Mouse (Mus musculus): Measurements from ENCODE around the gene Hs6st3. TPM values are rescaled to one million over a fixed set of nuclear protein-coding genes. Genes with fewer than 3 reads are reported as not detected.
"Not testable (repeated sequence)": the region's sequence is repeated elsewhere in the genome, so short reads cannot be mapped to it uniquely, and the experiment has no call there.

Hs6st3 gene
- total RNA-seq, 2 experiments from 2014 or later: 51.4 to 58.0 TPM

DNA sequence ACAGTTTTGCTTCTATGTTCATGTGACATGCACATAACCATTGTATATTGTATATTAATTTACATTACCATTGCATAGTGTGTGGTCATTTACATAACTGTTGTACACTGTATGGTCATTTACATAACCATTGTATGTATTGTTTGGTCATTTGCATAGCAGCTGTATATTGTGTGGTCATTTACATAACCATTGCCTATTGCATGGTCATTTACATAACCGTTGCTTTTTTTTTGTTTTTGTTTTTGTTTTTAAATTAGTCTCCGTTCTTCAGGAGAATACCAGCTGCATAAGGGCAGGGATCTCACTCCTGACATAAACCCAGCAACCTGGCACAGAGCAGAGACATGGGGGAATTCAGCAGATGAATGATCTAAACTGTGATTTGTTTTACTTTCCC lies 95.5 kb downstream of the Hs6st3 start:
- DNase-seq: no peak
- intact Hi-C loops (cut with DNase I): no loop called here

DNA sequence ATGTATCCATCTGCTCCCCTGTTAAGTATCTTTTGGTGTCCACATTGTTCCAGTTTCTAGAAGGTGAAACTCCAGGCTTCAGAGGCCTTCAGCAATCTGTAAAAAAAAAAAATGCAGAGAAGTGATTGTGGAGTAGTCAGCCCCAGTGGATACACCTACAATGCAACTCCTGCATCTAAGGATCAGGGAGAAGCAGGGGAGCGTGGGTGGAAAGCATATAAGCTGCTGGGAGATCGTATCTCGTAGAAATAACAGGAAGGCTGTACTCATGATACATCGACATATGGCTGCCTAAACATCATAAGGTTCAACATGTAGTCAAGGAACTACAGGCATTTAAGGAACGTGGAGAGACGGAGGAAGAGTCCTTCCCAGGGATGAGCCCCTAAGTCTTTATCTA lies 109.0 kb downstream of the Hs6st3 start:
- intact Hi-C loops (cut with DNase I): no loop called here
- DNase-seq: no peak

DNA sequence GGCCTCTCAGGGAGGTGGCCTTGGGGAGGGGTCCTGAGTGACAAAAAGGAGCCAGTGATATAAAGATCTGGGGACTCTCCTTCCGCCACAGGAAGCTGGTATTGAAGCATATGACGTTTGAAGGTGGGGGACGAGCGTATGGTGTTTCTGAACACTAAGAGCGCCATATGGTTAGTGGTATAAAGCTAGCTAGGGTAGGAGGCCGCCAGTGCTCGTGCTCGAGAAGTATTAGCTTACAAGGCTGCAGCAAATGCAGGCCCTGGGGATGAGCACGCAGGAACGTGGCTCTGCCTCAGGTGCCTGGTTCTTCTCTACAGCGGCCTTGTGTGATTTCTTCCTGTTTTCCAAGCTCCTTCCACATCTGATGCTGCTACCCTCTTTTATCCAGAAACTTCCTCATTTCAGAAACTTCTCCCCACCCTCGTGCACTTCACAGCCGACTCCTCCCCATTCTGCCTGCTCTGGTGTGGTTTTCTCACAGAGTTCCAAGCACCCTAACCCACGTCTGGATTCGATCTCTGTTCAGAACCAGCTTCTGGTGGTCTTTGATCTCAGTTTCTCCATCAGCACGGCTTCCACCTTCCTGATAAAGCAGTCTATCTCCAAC lies 110.0 kb downstream of the Hs6st3 start:
- DNase-seq: no peak
- intact Hi-C loops (cut with DNase I): no loop called here

DNA sequence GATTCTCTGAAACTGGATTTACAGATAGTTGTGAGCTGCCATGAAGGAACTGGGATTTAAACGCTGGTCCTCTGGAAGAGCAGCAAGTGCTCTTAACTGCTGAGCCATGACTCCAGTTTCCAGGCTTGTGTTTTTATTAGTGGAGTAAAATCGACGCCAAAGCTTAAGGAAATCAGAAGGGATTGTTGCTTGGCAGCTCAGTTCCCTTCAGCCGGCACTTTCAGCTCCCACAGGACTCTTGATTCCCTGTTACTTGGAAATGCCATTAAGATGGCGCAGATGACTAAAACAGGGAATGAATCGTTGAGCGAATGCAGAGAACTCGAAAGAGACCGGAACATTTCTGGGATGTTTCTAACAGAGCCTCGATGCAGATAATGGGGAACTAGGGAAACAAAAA lies 112.2 kb downstream of the Hs6st3 start:
- intact Hi-C loops (cut with DNase I): no loop called here

DNA sequence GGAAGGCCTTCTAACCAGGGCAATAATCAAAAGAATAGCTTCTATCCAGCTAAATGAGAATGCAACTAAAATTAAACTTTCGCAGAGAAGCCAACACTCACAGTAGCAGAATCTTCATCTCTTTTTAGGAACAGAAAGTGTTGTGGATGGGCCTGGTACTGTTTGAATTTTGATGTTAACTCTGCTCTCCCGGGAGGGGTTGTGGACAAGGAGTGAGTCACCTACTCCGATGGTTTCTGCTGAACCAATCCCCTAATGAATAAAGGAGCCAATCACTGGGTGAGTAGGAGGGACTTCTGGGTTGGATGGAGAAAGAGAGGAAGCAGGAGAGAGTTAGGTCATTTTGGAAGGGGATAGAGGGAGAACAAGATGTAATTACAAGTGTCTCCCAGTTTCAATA lies 117.3 kb downstream of the Hs6st3 start:
- DNase-seq: no peak
- intact Hi-C loops (cut with DNase I): no loop called here

More for the DNA sequence above, 112.2 kb downstream of the Hs6st3 start:
- no peak for DNase-seq

DNA sequence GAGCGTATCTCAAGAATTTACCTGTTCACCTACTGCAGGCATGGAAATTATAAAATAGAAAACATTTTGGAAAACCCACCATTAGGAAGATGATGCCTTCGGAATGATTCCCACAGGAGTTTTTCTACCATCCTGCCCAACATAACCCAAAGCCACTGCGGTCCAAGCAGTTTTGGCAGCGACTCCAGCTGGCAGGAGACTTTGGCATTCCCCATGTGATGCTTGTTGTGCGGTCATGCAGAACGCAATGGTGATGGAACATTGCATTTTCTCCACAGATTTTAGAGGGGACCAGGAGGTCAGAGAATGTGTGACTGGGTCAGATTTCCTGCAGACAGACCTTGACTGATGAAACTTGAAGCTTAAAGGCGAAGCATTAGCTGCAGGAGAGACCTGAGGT lies 118.9 kb downstream of the Hs6st3 start:
- intact Hi-C loops (cut with DNase I): no loop called here
- DNase-seq: peak; percentile 80

DNA sequence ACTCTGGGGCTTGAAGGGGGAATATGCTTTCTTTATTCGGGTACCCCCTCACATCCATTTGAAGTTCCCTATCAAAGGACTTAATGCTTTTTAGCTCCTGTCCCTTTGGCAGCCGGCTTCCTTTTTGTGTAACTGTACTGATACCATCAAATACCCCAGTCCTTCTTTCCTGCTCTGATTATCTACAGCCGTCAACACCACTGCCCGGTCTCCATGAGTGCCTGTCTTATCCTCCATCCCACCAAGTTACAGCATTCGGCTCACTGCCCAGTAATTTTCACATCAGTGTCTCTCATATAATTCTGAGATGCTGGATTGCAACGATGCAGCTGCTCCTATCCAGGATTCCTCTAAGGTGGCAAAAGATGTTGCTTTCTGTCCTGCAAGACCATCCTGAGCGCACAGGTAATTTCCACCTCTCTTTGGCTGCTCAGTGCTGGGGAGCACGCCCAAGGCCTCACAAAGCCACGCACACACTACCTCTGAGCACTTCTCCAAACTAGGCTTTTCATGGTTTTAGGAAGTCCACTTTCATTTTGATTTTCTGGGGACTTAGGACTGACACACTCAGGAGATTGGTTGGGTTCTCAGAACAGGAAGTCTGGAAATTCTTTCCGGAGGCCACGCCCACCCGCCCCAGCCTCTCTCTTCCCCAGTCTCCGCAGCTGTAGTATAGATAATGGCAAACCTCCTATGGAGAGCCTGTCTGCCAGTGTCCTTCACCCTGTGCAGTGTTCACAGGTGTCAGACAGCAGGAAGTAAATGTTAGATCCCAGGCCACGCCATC lies 122.2 kb downstream of the Hs6st3 start:
- no peak for DNase-seq
- intact Hi-C loops (cut with DNase I): no loop called here

DNA sequence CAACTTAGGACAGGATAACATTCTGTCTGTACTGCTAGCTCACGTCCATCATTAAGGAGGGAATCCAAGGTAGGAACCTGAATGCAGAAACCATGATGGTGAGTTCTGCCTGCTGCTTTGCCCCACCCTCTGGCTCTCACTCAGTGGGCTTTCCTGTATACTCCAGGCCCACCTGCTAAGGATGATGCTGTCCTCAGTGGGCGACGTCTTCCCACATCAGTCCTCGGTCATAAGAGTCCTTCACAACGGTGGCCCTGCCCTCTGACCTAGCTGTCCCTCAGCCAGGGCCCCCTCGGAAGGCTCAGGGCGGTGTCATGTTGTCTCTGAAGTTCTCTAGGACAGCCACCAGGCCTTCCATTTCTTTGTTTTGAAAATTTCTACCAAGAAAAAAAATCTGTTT lies 128.2 kb downstream of the Hs6st3 start:
- DNase-seq: no peak
- intact Hi-C loops (cut with DNase I): no loop called here

DNA sequence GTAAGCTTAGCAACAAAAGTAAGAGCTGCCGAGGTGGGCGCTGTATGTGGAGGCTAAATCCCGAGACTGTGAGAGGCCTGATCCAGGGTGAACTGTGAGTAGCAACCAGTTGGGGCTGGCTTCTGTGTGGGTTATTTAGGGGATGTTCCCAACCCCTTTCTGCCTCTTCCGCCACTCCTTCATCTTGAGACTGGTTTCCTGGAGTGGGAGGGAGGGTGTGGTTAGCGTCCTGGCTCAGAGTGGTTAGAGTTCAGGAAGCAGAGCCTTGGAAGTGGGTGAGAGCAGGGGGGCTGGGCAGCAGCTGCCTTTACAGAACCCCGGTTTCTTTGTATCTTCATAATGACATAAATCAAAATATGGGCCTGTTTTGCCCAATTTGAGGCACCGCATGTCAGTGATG lies 134.9 kb downstream of the Hs6st3 start:
- DNase-seq: no peak
- intact Hi-C loops (cut with DNase I): no loop called here

DNA sequence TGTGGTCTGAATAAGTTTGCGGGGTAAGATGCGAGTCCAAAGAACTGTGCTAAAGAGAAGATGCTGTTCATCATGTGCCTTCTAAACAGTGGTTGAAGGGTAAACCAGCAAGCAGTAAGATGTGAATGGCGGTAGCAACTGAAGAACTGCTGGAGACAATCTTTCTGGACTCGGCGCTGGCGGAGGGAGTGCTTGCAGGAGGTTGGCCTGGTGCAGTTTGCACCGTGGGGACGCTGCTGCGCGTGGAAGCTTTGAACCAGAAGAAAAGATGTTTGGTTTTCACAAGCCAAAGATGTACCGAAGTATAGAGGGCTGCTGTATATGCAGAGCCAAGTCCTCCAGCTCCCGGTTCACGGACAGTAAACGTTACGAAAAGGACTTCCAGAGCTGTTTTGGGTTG lies 140.0 kb downstream of the Hs6st3 start:
- intact Hi-C loops (cut with DNase I); DNase-seq: not testable (repeated sequence)

DNA sequence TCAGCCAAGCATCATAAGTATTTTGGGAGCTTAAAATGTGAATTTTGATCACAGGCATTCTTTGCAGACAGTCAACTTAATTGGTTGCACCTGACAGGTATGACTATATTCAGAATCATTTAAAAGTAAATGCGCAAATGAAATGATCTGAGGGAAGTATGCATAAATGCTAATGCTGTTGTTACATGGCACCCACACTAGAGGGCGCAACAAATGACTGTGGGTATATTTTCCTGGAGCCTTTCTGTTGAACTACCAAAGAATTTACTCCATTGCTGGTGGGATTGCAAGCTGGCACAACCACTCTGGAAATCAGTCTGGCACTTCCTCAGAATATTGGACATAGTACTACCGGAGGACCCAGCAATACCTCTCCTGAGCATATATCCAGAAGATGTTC lies 145.8 kb downstream of the Hs6st3 start:
- no peak for DNase-seq
- intact Hi-C loops (cut with DNase I): no loop called here

DNA sequence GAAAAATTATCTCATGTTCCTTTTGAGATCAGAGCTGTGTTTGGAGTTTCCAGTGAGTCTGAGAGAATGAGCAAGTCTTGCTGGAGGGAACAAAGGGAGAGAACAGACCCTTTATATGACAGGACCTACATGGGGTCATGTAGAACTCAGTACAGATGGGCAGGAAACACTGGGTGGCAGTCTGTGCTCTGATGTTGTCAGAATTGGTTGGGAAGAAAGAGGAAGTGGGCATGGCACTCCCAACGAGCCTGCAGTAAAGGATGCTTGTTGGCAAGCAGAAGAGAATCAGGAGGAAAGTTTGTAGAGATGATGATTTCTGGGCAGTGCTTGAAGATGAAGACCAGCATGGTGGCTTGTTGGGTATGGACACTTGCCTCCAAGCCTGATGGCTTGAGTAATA lies 151.5 kb downstream of the Hs6st3 start:
- no peak for DNase-seq
- intact Hi-C loops (cut with DNase I): no loop called here

DNA sequence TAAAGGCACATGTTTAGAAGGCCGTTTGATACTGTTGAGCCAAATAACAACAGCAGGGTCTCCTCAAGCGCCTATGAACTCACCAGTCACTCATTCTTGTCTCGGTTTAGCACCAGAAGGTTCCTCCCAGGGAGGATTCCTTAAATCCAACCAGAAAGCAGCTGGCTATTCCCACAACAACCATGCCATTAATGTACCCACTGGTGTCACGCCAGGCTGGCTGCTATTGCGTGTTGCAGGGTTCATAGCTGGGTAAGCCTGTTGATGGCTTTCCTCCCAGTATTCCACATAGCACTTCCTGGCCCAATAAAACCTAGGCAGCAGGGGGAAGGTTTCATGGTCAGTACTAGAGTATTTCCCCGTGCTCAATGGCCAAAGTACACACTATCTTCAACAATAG lies 155.9 kb downstream of the Hs6st3 start:
- intact Hi-C loops (cut with DNase I): no loop called here
- DNase-seq: peak; percentile 47

DNA sequence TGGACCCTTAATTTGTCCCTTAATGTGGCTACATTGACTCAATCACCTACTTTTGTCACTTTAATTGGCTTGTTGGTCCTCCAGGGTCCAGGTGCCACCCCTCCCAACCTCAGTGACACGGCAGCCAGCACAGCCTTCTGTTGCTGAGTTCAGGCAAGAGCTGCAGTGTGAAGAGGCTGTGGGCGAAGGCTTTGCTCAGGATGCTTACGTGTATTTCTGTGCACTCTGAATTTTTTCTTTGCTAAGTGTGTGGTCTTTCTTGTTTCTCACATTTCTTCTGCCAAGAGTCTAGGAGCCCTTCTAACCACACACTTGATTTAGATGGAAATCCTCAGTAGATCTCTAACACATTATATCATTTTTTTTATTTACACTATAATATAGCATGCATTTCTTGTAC lies 168.3 kb downstream of the Hs6st3 start:
- DNase-seq: no peak

DNA sequence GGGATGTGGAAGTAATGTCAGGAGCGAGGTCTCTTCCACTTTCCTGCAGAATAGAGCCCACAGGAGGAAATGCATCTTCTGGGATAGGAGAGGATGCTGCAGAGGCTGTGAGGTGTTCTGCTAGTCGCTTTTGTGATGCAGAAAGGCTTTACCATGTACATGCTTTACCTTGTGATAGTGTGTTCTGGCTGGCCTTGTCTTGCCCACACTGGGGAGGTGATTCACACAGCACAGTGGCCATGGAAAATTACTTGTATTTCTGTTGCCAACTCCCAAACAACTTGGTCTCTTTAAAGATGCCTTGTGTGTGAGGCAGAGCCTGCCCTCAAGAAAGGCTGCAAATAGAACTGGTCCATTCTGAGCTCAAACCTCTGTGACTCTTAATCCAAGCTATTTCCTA lies 180.2 kb downstream of the Hs6st3 start:
- intact Hi-C loops (cut with DNase I): no loop called here
- DNase-seq: no peak

More for the DNA sequence above, 168.3 kb downstream of the Hs6st3 start:
- intact Hi-C loops (cut with DNase I): no loop called here

DNA sequence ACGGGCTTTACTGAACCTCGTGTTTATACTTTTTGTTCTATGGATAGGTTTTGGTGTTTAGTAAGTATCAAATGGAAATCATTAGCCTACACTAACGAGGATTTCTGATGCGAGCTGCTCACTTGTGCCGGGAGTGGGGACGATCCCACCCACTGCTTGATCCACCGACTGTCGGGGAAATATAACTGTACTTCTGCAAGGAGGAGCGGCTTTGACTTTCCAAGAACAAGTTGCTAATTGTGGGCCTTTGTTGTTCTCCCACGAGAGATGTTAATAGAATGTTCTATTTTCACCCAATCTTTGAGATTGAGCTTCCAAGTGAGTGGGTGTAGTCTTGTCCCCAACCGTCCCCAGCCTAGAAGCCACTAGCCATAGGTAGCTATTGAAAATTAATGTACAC lies 209.1 kb downstream of the Hs6st3 start:
- no peak for DNase-seq
- intact Hi-C loops (cut with DNase I): no loop called here

DNA sequence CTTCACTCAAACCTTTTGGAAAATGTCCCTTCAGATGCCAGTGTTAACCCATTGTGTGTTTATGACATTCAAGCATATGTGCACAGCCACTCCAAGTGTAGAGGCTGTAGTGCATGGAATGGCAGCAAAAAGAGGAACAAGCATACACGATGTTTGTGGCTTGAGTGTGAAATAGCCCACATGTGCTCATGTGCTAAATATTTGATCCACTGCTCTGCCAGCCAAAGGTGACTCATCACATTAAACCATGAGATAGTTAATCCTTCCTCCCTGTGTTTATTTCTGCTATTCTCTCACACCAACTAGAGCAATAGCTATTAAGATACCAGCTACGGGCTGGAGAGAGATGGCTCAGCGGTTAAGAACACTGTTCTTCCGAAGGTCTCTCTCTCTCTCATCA lies 223.3 kb downstream of the Hs6st3 start:
- no peak for DNase-seq
- intact Hi-C loops (cut with DNase I): no loop called here

DNA sequence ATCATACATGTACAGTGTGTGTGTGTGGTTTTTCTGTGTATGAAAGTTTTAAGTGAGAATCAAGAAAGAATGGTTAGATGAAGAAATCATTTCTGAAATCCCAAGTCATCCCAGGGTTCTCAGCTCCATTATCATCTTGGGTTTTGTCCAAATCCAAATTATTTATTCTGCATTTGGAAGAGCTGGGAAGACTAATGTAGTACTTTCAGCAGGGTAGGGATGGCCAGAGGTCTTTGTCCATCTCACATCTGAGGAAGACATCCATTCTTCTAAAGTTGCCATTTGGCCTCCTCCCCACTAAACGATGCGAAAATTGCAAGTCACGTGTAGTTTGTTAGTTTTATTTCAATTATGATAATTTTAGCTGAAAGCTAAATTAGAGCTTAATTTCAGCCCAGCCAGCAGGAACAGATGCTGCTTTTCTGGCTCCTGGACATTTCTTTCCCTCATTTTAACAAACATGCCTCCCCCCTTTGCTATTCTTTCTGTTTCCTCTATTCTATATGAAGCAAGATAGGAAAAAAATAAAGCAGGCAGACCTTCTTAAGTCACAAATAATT lies 229.8 kb downstream of the Hs6st3 start:
- intact Hi-C loops (cut with DNase I): no loop called here
- peak; percentile 11 for DNase-seq

DNA sequence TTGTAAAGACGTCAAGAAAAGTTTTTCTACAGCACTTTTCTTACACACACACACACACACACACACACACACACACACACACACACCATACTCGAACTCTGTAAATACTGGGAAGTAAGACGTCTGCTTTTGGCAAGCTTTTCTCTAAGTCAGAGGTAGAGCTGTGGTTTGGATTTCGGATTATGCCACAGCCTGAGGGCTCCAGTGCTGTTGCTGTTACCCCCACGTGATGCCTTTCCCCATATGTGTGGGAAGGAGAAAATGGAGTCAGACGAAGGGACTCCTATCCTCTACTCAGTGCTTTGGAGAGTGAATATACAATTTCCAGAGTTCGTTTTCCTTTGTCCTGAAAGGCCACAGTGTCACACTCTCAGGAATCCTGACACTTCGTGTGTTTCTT lies 231.1 kb downstream of the Hs6st3 start:
- DNase-seq: peak; percentile 8
- intact Hi-C loops (cut with DNase I): no loop called here

DNA sequence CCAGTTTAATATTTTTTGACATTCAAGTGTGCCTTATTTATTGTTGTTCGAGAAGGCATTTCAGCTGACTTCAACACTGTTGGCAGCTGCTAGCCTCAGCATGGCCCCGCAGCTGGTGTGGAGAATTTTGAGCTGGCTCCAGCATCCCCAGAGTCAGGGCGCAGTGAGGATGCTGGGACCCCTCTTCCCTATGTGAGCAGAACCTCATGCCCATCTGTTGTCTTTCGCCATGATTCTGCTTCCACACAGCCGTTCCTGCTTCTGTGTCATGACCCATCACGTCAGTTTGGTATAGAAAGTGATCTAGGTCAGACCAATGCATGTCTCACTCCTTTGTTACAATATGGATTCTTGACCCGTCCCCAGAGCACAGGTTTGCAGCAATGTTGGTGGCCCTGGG lies 231.9 kb downstream of the Hs6st3 start:
- intact Hi-C loops (cut with DNase I): no loop called here
- DNase-seq: peak; percentile 78

DNA sequence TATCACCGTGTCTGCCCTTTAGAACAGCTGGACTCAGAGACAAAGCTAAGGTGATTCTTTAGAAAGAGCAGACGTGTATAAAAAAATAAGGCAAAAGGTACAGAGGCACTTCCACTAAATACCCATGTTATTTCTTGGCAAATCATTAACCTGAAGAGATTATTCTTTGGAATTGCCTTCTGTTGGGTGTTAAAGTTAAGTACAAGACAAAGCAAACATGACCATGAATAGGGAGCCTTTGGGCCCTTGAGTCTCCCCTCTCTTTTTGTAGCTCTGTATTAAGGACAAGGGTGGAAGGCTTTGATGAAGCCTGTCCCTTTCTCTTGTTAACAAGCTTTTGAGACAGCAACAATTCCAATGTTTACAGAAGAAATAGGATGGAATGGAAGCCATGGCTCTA lies 241.2 kb downstream of the Hs6st3 start:
- intact Hi-C loops (cut with DNase I): no loop called here
- DNase-seq: no peak

DNA sequence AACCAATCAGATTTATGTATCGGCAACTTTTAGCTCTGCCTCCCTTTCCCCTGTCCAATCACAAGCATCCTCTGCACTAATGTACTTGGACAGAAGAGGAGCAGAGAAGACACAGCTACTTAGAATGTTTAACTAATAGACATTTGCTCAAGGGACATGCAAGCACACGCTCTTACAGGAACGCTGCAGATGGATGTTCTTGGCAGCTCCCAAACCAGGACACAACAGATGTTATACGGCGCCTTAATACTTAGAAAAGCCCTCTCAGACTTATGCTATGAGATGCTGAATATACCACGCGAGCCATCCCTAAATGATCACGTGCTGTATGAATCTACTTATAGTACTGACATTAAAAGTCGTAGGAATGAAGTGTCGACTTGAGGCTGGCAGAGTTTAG lies 263.5 kb downstream of the Hs6st3 start:
- intact Hi-C loops (cut with DNase I): no loop called here
- no peak for DNase-seq

Measured in left cerebral cortex, postnatal 4 days (tissue).